Mouse (Mus musculus) heart, postnatal 0 days (tissue): ENCODE measurements around the gene Mpig6b.

Source experiments
- CTCF ChIP-seq: IDR thresholded peaks from 2 replicates; pipeline ENCODE4 v1.5.1; 2016; ENCODE audit warnings: antibody characterized with exemption, control low read depth, low read depth
- EP300 ChIP-seq: IDR thresholded peaks from 2 replicates; pipeline ENCODE4 v1.6.1; 2016; ENCODE audit warnings: antibody characterized with exemption, low read depth

DNA sequence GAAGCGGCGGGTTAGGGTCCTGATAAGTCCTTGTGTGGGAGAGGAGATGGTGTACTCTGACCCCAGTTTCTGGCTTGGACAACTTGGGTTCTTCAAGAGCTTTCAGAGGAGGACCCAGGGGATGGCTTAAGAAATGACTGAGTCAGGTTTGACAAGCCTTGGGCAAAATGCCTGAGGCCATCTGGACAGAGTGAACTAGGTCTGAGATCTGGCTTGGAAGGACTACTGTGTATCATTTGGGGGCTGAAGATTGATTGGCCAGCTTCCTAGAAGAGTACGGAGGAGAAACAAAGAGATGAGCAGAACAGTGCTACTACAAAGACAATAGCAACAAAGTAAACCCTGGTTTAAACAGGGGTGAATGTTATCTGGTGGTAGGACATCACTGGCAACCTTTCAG lies 2.5 kb downstream of the Mpig6b start:
- TF ChIP-seq CTCF (no peak), EP300 (no peak)
